Mouse (Mus musculus) testis, postnatal 10 days (tissue): ENCODE measurements around the gene Zfp523.
"Not testable (repeated sequence)": the region's sequence is repeated elsewhere in the genome, so short reads cannot be mapped to it uniquely, and the experiment has no call there.

Experiments used
- DNase-seq: peaks from one replicate; pipeline ENCODE4 v3.0.0; 2021; ENCODE audit warnings: low spot score

Zfp523 gene

DNA sequence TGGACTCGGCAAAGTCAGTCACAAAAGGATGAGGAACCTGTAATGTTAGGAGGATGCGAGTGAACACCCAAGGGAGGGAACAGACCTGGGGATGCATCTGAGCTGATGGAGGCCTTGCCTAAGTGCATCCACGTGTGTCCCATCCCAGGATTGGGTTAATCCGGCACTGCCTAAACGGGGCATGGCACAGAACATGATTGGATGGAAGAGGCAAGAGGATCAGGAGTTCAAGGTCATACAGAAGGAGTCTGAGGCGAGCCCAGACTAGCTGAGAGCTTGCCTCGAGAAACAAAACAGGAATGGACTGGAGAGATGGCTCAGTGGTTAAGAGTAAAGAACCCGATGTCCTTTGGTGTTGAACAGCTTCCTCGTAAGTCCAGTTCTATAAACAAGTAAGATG lies 35.5 kb downstream of the Zfp523 start:
- no peak for DNase-seq

DNA sequence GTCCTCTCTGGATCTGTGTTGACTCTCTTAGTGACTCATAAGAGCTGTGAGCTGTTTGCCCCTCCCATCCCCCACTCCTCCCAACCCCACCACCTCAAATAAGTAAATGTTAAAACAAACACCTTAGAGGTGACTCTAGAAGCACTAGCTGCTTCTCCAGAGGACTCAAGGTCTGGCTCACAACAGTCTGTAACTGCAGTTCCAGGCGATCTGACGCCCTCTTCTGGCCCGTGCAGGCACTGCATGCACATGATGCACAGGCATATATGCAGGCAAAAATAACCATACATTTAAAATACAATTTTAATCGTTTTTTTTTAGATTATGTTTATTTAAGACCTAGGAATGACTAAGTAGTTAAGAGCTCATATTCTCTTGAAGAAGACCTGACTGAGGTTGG lies 36.3 kb downstream of the Zfp523 start:
- no peak for DNase-seq

DNA sequence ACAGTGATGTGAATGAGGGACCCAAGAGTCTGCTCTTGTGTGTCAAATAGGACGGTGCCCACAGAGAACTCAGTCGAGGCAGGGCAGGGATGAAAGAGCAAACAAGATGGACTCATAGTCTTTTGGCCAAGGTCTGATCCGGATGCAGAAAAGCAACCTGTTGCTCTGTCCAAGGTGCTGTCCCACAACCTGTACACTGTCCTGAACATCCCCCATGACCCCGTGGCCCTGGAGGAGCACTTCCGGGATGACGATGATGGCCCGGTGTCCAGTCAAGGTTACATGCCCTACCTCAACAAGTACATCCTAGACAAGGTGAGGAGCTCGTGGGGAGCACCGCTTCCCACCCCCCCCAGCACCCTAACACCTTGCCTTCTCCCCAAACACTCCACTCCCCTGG lies 39.9 kb downstream of the Zfp523 start:
- no peak for DNase-seq

DNA sequence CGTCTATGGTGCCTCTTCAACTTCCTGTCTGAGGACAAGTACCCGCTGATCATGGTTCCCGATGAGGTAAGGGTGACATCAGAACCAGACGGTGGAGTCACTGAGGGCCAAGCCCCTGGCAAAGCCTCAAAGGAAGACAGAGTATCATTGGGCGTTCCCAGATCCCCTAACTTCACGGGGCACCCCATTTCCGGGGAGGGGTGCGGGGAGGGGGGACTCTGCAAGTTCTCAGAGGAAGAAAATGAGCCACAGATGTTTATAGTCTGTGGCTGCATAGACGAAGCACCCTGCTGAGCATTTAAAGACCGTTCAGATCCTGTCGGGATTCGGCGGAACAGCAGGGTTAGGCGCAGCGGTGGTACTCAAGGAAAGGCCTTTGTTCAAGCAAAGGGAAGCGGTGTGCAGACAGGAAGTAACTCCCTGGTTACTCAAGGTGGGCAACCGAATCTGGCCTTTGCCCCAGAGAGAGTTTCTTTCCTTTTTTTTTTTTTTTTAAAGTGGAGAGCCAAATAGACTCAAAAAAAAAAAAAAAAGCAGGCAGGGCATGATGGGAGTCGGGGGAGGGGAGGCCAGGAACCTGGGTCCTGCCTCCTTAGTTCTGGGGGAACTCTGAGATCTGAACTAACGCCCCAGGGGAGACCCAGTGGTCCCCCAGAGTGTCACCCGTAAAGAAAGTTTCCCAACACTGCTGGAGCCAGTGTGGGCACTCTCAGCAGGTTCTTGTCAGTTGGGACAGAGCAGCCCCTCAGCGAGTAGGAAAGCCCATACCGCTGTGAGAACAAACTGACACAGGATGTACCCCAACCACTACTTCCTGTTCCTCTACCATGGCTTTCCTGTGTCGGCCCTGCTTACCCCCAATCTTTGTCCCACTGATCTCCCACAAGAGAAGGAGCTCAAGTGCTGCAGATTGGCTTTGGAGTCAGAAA lies 41.1 kb downstream of the Zfp523 start:
- no peak for DNase-seq

DNA sequence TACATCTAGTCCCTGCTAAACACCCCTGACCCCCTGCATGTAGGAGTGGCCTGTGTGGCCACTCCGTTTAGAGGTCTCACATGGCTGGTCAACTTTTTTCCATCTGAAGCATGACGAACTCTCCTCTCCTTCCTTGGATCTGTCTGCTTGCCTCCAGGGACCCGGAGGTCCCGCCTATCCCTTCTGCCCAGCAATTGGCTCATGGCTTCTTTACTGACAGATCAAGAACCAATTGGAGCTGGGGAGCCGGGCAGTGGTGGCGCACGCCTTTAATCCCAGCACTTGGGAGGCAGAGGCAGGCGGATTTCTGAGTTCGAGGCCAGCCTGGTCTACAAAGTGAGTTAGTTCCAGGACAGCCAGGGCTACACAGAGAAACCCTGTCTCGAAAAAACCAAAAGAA lies 45.5 kb downstream of the Zfp523 start:
- DNase-seq = not testable (repeated sequence)

DNA sequence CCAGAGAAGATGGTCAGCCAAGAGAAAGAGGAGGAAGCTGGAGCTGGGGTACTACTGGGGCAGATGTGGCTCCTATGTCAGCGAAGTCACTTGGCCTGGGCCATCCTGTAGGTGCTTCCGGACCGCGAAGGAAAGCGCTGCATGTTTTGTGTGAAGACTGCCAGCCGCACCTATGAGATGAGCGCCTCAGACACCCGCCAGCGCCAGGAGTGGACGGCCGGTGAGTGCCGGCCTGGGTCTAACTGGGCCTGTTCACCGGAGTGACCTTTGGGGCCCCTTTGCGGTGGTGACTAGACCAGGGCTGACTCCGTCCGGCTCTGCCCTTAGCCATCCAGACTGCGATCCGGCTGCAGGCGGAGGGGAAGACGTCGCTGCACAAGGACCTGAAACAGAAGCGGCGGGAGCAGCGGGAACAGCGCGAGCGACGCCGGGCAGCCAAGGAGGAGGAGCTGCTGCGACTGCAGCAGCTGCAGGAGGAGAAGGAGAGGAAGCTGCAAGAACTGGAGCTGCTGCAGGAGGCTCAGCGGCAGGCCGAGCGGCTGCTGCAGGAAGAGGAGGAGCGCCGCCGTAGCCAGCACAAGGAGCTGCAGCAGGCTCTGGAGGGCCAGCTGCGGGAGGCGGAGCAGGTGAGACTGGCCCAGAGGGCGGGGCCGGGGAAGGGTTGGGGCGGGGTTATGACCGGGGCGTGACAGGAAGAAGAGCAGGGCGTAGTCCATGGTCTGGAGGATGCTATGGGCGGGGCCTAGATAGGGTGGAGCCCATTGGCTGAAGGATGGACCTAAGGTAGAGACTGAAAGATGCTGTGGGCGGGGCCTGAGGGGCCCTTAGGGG lies 46.8 kb downstream of the Zfp523 start:
- DNase-seq = peak; percentile 95

DNA sequence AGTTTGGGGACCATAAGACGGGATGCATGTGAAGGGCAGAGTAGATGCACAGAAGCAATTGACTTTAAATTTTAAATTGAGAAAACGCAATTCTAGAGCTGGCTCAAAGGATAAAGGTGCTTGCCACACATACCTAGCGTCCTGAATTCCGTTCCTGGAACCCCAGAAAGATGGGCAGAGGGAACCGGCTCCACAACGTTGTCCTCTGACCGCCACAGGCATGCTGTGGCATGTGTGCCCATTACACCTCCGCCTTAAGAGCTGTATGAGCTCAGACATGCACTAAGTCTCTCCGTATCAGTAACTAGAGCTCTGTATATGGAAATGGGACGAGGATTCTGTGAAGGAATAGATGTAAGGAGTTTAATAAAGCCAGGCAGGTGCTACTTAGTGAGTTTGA lies 47.7 kb downstream of the Zfp523 start:
- no peak for DNase-seq

DNA sequence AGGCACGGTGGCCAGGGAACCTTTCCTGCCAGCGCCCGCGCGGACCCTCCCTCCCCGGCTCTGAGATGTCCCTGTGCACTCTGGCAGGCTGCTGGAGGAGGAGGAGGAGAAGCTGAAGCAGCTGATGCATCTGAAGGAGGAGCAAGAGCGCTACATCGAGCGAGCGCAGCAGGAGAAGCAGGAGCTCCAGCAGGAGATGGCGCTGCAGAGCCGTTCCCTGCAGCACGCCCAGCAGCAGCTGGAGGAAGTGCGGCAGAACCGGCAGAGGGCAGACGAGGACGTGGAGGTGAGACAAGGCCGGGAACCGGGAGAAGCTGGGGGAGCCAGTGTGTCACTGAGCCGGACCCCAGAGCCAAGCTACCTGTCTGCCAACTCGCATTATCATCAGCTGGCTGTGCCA lies 49.1 kb downstream of the Zfp523 start:
- peak; percentile 97 for DNase-seq

DNA sequence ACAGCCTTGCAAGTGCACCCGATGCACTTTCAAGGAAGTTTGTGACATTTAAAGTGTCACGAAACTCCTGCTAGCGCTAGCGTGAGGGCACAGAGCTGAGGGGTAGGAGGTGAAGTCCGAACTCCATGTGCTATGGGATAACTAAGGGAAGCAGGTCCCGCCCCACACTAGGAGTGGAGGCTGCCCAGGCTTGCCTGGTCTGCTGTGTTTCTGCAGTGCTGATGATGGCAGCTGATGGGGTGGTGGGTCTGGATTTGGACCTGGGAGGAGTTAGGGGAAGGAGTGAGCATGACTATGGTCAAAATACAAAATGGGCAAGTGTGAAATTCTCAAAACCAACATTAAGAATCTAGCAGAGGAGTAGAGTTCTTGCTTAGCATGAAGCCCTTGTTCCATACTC lies 53.6 kb downstream of the Zfp523 start:
- DNase-seq = no peak

DNA sequence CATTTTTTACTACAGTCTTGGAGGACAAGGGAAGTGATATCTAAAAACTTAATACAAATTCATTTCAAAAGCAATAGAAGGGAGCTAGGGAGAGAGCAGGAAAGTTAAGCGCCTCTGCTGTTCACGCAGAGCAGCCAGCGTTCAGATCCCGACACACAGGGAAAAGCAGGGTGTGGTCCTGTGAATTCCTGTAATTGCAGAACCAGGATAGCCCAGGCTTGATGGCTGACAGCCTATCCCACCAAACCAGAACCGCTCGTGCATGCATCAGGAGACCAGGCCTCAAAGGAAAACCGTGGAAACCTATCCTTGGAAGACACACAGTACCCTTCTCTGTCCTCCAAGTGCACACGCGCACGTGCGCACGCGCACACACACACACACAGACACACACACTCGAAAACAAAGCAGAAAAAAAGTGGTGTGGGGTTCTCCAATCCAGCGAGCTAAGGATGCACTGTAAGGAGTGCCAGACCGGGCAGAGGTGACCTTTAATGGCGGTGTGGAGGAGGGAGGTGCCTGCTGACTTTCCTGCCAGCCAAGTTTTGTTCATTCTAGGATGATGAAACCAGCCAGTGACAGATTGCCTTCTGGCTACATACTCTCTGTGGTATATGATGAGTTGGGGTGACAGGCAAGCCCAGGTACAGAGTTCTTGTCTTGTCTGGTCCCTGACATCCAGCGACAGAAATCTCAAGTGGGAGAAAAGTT lies 54.3 kb downstream of the Zfp523 start:
- DNase-seq = no peak

DNA sequence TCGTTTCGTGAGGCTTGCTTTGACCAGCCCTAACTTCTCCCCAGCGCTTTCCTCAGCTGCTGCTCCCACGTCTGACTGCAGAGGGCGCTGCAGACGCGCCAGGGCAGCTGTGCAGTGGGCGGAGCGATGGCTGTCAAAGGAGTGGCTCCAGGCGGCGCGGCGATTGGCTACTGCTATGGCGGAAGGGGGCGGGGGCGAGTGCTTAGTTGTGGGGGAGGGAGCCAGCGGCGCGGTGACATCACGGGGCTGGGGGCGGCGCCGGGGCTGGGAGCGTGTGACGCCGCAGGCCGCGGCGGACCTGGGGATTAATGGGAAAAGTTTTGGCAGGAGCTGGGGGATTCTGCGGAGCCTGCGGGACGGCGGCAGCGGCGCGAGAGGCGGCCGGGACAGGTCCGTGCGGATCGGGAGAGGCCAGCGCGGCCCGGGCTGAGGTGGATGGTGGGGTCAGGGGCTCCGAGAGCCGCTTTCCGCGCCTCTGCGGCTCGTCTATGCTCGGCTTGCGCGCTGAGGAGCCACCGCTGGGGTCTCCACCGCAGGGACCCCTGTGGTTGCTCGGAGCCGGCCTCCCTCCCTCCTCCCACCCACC lies 55.6 kb downstream of the Zfp523 start, which contains the start of gene Ppard:
Ppard (plus strand) TSS at position 226 of the 586 bp plus-strand sequence.
- DNase-seq = peak; percentile 100

DNA sequence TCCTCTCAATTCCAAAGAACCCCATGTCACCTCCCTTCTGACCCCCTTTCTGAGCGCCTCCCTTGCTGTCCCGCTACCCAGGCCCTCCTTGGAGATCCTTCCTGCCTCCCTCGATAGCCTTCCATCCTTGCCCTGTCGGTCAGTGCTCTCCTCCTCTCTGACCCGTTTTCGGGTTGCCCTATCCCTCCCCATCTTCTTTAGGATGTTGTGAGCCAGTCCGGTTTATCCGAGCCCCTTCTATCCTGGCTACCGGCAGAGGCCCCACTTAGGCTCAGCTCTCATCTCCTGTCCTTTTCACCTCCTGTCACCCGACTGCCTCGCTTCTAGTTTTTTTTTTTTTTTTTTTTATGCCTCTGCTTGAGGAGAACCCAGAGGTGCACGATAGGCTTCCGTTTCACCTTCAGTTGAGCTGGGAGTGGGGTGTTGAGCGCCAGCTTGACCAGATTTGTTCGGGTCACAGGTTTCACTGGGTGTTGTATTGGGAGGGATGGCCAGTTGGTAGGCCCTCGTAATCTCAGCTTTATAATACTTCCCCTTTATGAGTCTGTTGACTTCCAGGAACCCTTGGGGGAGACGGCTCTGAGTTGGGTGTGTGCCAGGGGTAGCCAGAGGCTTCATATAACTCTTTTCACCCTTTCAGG lies 56.3 kb downstream of the Zfp523 start:
- DNase-seq = no peak

DNA sequence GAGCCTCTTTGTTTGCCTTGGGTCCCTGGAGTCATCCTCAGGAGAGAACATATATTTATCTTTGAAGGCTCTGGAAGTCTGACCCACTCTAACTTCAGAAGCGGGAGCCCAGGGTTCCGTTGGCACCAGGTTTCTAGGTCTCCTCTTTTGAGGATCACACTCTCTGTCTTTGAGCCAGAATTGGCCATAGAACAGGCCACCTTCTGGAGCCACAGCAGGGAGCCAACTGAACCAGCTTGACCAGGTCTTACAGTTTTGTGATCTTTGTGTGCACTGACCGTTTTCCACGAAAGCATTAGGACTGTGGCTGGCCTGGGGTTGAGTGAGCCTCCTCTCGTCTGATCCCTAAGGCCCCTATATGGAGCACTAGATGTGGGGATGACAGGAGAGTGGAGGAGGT lies 57.7 kb downstream of the Zfp523 start:
- DNase-seq = no peak

DNA sequence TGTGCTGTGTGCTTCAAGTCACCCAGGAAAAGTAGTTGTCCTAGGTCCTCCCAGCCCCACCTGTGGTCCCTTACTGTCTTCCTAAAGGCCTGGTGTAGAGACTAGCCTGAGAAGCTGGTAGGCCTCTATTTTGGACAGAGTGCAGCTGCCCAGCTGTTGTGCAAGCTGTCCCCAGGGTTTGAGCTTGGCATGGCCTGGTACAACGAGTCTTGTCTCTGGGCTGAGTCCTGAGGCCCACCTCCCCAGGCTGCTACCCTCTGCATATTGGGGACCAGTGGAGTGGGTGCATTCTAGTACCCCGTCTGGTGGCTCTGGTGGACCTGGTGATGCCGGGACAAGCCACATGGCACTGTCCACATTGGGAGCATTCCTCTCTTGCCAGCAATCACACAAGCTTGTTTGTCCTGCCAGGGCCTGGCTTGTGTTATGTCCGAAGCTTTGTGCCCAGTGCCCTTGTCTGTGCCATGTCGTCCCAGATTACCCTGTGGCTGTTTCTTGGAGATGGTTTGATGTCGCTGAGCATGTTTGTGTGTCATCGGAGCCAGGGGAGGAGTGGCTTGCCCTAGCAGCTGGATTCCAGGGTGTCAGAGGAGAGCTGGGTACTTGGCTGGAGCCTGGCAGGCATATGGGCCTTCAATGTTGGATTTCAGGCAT lies 59.2 kb downstream of the Zfp523 start:
- no peak for DNase-seq

DNA sequence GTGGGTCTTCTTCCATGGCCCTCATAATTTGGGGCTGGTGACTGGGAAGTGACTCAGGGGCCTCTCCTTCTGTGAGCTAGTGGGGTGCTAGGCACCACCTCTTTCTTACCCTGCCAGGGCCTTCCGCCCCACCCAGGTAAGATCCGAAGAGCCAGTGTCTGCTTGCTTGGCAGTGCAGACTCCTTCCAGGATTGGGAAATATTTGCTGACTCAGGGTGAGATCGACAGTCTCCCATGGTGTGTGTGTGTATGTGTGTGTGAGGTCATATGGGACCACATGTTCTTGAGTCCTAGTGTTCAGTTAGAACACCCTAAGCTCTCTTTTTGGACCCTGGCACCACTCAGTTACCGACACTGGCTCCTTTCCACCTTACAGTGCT lies 59.7 kb downstream of the Zfp523 start:
- DNase-seq = no peak

DNA sequence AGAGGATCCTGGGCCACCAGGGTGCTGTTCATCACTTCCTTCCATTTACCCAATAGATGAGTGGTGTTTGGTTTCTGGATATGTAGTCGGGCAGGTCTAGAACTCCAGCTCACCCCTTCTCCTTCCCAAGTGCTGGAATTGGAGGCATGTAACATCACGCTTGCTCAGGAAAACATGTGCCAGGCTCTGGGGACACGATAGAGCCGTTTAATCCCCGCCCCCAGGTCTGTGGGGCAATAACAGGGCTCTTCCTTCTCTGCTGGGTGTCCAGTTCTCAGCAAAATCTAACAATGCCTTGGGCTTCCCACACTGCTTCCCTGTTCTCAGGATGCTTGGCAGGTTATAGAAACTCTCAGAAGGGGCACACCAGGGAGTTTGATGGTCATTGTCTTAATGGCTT lies 60.4 kb downstream of the Zfp523 start:
- no peak for DNase-seq

DNA sequence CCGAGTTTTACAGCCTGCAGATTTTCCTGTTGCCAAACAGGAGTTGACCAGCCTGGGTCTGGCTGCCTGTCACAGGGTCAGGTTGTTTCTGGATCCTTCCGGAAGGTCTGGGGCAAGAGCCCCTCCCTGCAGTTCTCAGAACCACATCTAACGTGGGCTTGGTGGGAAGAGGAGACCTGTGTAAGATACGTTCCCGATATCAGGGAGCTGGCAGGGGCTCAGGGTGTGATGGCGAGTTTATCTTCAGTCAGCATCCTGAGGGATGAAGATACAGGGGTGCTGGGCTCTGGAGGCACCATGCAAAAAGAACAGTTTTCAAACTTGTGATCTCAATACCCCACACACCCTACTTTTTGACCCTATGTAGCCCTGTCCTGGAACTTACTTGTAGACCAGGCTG lies 60.9 kb downstream of the Zfp523 start:
- no peak for DNase-seq

DNA sequence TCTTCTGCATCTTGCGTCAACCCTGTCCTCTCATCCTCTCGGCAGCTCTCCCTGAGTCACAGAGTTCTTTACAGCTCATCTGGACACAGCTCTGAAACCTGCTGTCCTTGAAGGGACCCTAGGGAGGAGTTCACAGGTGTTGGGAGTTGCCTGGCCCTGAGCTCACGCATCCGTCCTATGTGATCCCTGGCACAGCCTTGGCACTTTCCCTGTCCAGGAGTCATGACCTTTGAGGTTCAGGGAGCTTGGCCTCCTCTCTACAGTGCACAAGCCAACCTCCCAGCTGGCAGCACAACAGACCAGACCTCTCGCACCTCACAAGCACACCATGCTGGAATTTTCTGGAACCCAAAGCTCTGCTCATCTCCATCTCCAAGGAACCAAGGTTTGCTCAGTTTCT lies 63.9 kb downstream of the Zfp523 start:
- no peak for DNase-seq

DNA sequence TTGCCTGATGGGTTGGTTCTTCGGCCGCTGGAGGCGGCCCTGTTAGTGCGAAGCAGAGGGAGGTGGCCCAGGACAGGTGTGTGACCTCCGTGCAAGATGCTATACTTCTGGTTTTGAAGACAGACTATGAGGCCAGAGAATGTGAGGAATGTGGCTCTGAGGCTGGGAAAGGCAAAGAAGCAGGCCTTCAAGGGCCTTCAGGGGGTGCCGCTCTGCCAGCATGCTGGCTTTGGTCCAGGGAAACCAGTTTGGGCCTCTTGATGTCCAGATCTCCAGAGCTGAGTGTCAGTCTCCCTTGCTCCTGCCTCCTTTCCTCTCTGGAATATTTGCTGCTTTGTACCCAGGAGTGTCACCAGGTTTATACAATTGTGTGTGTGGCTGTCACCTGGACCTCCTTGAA lies 65.4 kb downstream of the Zfp523 start:
- DNase-seq = no peak

DNA sequence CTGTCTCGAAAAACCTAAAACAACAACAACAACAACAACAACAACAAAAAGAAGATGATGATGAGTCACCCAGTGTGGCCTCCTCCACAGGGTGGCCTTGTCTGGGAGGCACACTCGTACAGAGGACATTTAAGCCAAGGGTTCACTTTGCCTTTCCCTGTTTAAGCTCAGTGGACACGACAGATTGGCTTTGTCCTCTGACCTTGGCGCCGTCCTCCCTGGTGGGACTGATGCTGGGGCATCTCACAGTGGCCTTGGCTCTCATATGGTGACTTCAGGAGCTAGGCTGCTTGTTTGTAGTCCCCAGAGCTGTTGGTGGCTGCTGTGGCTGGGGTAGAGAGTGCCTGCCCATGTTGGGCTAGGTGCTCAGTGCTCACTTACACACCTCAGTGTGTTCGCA lies 67.3 kb downstream of the Zfp523 start:
- DNase-seq = no peak

DNA sequence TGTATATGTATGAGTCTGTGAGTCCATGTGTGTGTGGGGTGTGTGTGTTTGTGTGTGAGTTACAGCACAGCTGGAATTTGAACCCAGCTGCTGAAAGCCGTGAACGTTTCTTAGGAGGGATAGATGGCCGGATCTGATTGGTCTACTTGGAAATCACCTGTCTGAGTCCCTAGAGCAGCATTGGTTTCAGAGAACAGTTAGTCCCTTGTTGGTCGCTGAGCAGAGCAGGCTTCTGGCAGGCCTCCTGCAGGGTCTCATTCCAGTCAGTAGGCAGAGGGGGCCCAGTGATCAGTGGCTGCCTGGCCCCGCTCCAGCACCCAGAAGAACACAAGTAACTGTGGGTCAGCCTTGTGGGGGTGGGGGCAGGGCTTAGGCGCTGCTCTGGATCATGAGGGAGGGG lies 67.8 kb downstream of the Zfp523 start:
- DNase-seq = no peak
